Mouse (Mus musculus) ovary, postnatal 36 days (tissue): ENCODE measurements around the gene Mylpf.
A peak's percentile ranks its signal among the peaks of the same experiment; 100 is the strongest.
"Not testable (repeated sequence)": the region's sequence is repeated elsewhere in the genome, so short reads cannot be mapped to it uniquely, and the experiment has no call there.

ENCODE experiments used
- DNase-seq: peaks from one replicate; pipeline ENCODE4 v3.0.0; 2022; ENCODE audit warnings: low spot score, mixed read lengths

The Mylpf gene

GRCm38 (mm10) chr7:127228615-127229303, 20.1 kb downstream of the Mylpf start:
- DNase-seq, result peak; percentile 73

GRCm38 (mm10) chr7:127231376-127231775, 22.7 kb downstream of the Mylpf start:
- DNase-seq, result no peak

GRCm38 (mm10) chr7:127231826-127232621, 23.3 kb downstream of the Mylpf start:
- DNase-seq, result no peak

GRCm38 (mm10) chr7:127232622-127233367, 24.1 kb downstream of the Mylpf start, which contains the start of the genes Zfp553 and Sept1:
Gene Zfp553 (plus strand): TSS chr7:127233061.
Gene Sept1 (minus strand): TSS chr7:127233130.
- peak; percentile 86 for DNase-seq

- no peak for DNase-seq
Measured at GRCm38 (mm10) chr7:127233368-127233749, 24.7 kb downstream of the Mylpf start.

GRCm38 (mm10) chr7:127233765-127234164, 25.1 kb downstream of the Mylpf start:
- DNase-seq, result no peak

GRCm38 (mm10) chr7:127234777-127235176, 26.1 kb downstream of the Mylpf start:
- no peak for DNase-seq

- DNase-seq, result no peak
Measured at GRCm38 (mm10) chr7:127243361-127243867, 34.7 kb downstream of the Mylpf start.

- peak; percentile 97 for DNase-seq
Measured at GRCm38 (mm10) chr7:127243870-127244657, 35.4 kb downstream of the Mylpf start, which contains the start of gene Zfp771. Gene Zfp771 (plus strand): TSS chr7:127244274.

- no peak for DNase-seq
Measured at GRCm38 (mm10) chr7:127244658-127245510, 36.2 kb downstream of the Mylpf start.

GRCm38 (mm10) chr7:127250511-127250910, 41.8 kb downstream of the Mylpf start:
- not testable (repeated sequence) for DNase-seq

- DNase-seq, result no peak
Measured at GRCm38 (mm10) chr7:127252414-127252813, 43.7 kb downstream of the Mylpf start.

GRCm38 (mm10) chr7:127253341-127253740, 44.7 kb downstream of the Mylpf start:
- DNase-seq, result no peak

- peak; percentile 94 for DNase-seq
Measured at GRCm38 (mm10) chr7:127253821-127254769, 45.4 kb downstream of the Mylpf start.

- no peak for DNase-seq
Measured at GRCm38 (mm10) chr7:127255008-127255407, 46.3 kb downstream of the Mylpf start.

- no peak for DNase-seq
Measured at GRCm38 (mm10) chr7:127255965-127256364, 47.3 kb downstream of the Mylpf start.

GRCm38 (mm10) chr7:127256518-127256917, 47.8 kb downstream of the Mylpf start:
- no peak for DNase-seq

GRCm38 (mm10) chr7:127259186-127259905, 50.7 kb downstream of the Mylpf start:
- no peak for DNase-seq
